Mouse (Mus musculus): ENCODE data around the gene Rhbdd1.

- TF ChIP-seq TCF12 (IDR thresholded peaks at IDR 0.05; ENCODE audit: low read depth, low read length) (no peak), POLR2A (IDR thresholded peaks at IDR 0.05; ENCODE audit: low read depth, low read length) (no peak), ELF1 (IDR thresholded peaks at IDR 0.05; ENCODE audit: low read depth, low read length) (no peak), CHD2 (IDR thresholded peaks at IDR 0.05; ENCODE audit: low read length) (no peak), CTCF (conservative IDR thresholded peaks at IDR 0.05 in 1 of 2, IDR thresholded peaks at IDR 0.05 in 1 of 2; ENCODE audit: low read depth in 2 of 2, low read length in 2 of 2) (no peak), JUN (IDR thresholded peaks at IDR 0.05; ENCODE audit: insufficient read depth, low read depth, low read length) (no peak), HCFC1 (IDR thresholded peaks at IDR 0.05; ENCODE audit: low read depth, low read length) (no peak), NRF1 (IDR thresholded peaks at IDR 0.05; ENCODE audit: low read depth, low read length) (no peak), ZMIZ1 (IDR thresholded peaks at IDR 0.05; ENCODE audit: low read depth, low read length) (no peak), SIN3A (IDR thresholded peaks at IDR 0.05; ENCODE audit: low read length) (no peak), ZKSCAN1 (IDR thresholded peaks at IDR 0.05; ENCODE audit: borderline replicate concordance, low read depth, low read length) (no peak)
Observed at GRCm38 (mm10) chr1:82491954-82492353, 175.7 kb downstream of the Rhbdd1 start.
